ENCODE assay signal across 24 mouse cellular contexts in the genomic region with DNA sequence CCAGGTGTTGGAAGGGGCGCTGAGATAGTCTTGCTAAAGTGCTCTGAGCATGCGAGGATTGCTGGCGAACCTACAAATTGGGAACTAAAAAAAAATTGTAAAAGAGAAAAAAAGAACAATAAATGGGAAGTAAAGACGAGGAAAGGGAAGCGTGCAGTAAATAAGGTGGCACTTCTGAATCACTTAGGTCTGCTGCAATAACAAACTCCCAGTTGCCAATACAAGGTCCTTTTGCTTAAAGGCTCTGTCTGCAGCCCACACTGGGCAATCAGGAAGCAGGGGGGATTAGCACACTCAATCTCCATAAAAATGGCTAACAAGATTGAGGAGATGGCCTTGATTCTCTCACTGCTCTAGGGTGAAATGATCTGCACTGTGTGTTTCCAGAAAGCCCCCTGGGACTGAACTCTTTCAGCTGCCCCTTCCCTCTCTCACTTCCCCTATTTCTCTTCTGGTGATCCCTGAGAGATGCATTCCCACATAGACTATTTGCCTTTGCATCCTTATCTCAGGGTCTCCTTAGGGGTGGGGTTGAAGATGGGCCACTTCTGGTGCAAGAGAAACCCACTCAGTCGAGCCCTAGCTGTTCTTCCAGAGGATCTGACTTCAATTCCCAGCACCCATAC. TPM values are rescaled to one million over a fixed set of nuclear protein-coding genes. Genes with fewer than 3 reads are reported as not detected.
DNase-seq lines count a peak whose midpoint lies in the region; ATAC-seq and TF ChIP-seq lines count a peak whose summit lies in the region.
"Had no signal": no experiment of that assay in that cellular context is flagged by ENCODE, and none has a peak within 500 bp of the region (broad histone marks: within the 10 kb centered on the region; RNA-seq: fewer than 3 reads in every experiment).

No protein-coding gene starts in this region.

- peaks cover 0 to 13% of the 10 kb centered on the region in 2 experiments for H3K36me3 ChIP-seq in CH12.LX (replicated peaks in 1 of 2; ENCODE audit: control insufficient read depth in 1 of 2, insufficient read depth in 1 of 2, low read length in 1 of 2)
- no peaks in the 10 kb centered on the region for H3K36me3 ChIP-seq in forebrain, embryonic 14.5 days (ENCODE audit: control insufficient read depth, insufficient read depth, low read length)
- H3K36me3 ChIP-seq: forebrain, embryonic 10.5 days; hindbrain, embryonic 10.5 days; hindbrain, embryonic 13.5 days; intestine, embryonic 15.5 days had no signal

- no peak for TF ChIP-seq POLR2A in CH12.LX (IDR thresholded peaks at IDR 0.05; ENCODE audit: low read depth, low read length)

- H3K4me1 ChIP-seq in CH12.LX (ENCODE audit: control insufficient read depth in 1 of 2, insufficient read depth in 2 of 2): peaks cover 10 to 51% of the 10 kb centered on the region in 2 experiments; a peak in 3 of 4 replicates
- H3K4me1 ChIP-seq in forebrain, embryonic 14.5 days (ENCODE audit: control insufficient read depth, insufficient read depth, low read length): no peaks in the 10 kb centered on the region
- H3K4me1 ChIP-seq: forebrain, embryonic 10.5 days; forebrain, embryonic 13.5 days; hindbrain, embryonic 10.5 days; hindbrain, embryonic 13.5 days; intestine, embryonic 15.5 days had no signal

- dilution Hi-C loops in CH12.LX (cut with MboI; ENCODE audit: extremely low pct_ligation_motif_present, extremely low pct_unique_long_range_greater_than_20kb, low sequenced_read_pairs): no loop called here

- intact Hi-C loops in heart, postnatal 25 days (cut with DNase I): no loop called here
- intact Hi-C loops in left cerebral cortex, adult 2 months (cut with DNase I): no loop called here

- ATAC-seq in common myeloid progenitor, adult 5-6 weeks (replicated peaks; ENCODE audit: low read depth, poor library complexity, severe bottlenecking): peak; percentile 52
- ATAC-seq in megakaryocyte progenitor cell, adult 5-6 weeks (replicated peaks; ENCODE audit: poor library complexity): peak; percentile 63
- no peak for ATAC-seq in forebrain, embryonic 14.5 days
- ATAC-seq: CD4-positive, CD25-positive, alpha-beta regulatory T cell, adult 4 months; forebrain, embryonic 13.5 days; hindbrain, embryonic 16.5 days; intestine, embryonic 15.5 days had no signal

- H3K4me2 ChIP-seq in CH12.LX (ENCODE audit: insufficient read depth, low read depth, poor library complexity, severe bottlenecking): no peak overlapping the region
- no peak overlapping the region for H3K4me2 ChIP-seq in forebrain, embryonic 14.5 days (ENCODE audit: low read length)
- H3K4me2 ChIP-seq: forebrain, embryonic 13.5 days; heart, embryonic 11.5 days; hindbrain, embryonic 13.5 days; intestine, embryonic 15.5 days had no signal

- H3K27me3 ChIP-seq in CH12.LX (replicated peaks): no peaks in the 10 kb centered on the region
- no peaks in the 10 kb centered on the region for H3K27me3 ChIP-seq in forebrain, embryonic 14.5 days (replicated peaks; ENCODE audit: control insufficient read depth, insufficient read depth, low read length)
- H3K27me3 ChIP-seq: forebrain, embryonic 13.5 days; hindbrain, embryonic 13.5 days; intestine, embryonic 15.5 days had no signal

- H3K4me3 ChIP-seq in CH12.LX (replicated peaks in 1 of 3; ENCODE audit: low read depth in 2 of 3, low read length in 2 of 3, poor library complexity in 1 of 3): no peak overlapping the region
- no peak overlapping the region for H3K4me3 ChIP-seq in left cerebral cortex, adult 2 months
- H3K4me3 ChIP-seq in forebrain, embryonic 14.5 days (ENCODE audit: low read depth, low read length): no peak overlapping the region
- H3K4me3 ChIP-seq: forebrain, embryonic 10.5 days; forebrain, embryonic 13.5 days; hindbrain, embryonic 10.5 days; hindbrain, embryonic 13.5 days; intestine, embryonic 15.5 days had no signal

- TF ChIP-seq EP300 in CH12.LX (IDR thresholded peaks at IDR 0.05; ENCODE audit: low read length): peak; percentile 56; the same call in 1 of the 2 replicates

- DNase-seq in heart, adult 11 months: peak; percentile 46
- no peak for DNase-seq in heart, postnatal 25 days (ENCODE audit: low spot score)
- DNase-seq in CH12.LX (ENCODE audit: extremely low read depth): peak; percentile 41
- no peak for DNase-seq in left cerebral cortex, adult 2 months (ENCODE audit: extremely low spot score in 1 of 2, low spot score in 2 of 2)
- DNase-seq in left cerebral cortex, adult 11 months (ENCODE audit: low spot score): no peak
- no peak for DNase-seq in forebrain, embryonic 14.5 days (ENCODE audit: low spot score)
- DNase-seq: adrenal gland, postnatal 10 days; adrenal gland, postnatal 36 days; cerebellum, adult 11 months; cerebellum, adult 8-10 months; cerebellum, postnatal 10 days; cerebellum, postnatal 36 days; gastrocnemius, postnatal 25 days; heart, postnatal 36 days had no signal

- H3K9ac ChIP-seq in CH12.LX (ENCODE audit: insufficient read depth, low read depth): no peak overlapping the region
- no peak overlapping the region for H3K9ac ChIP-seq in forebrain, embryonic 14.5 days (ENCODE audit: low read length)
- H3K9ac ChIP-seq: forebrain, embryonic 13.5 days; hindbrain, embryonic 13.5 days; intestine, embryonic 15.5 days had no signal

- in situ Hi-C loops in CH12.LX (cut with MboI; ENCODE audit: low pct_ligation_motif_present, low pct_unique_long_range_greater_than_20kb, low sequenced_read_pairs): no loop called here

- no peak overlapping the region for H3K27ac ChIP-seq in CH12.LX (ENCODE audit: insufficient read depth, low read depth)
- H3K27ac ChIP-seq in left cerebral cortex, adult 2 months: no peak overlapping the region
- no peak overlapping the region for H3K27ac ChIP-seq in forebrain, embryonic 14.5 days (ENCODE audit: low read depth, low read length)
- H3K27ac ChIP-seq: forebrain, embryonic 10.5 days; forebrain, embryonic 13.5 days; hindbrain, embryonic 10.5 days; hindbrain, embryonic 13.5 days; intestine, embryonic 15.5 days had no signal

- TF ChIP-seq RAD21 in CH12.LX (IDR thresholded peaks at IDR 0.05; ENCODE audit: low read depth, low read length): no peak

- no peaks in the 10 kb centered on the region for H3K9me3 ChIP-seq in CH12.LX (replicated peaks; ENCODE audit: low read length)
- H3K9me3 ChIP-seq in forebrain, embryonic 14.5 days (replicated peaks; ENCODE audit: control insufficient read depth, low read length): no peaks in the 10 kb centered on the region
- H3K9me3 ChIP-seq: forebrain, embryonic 10.5 days; forebrain, embryonic 13.5 days; hindbrain, embryonic 10.5 days; hindbrain, embryonic 13.5 days; intestine, embryonic 15.5 days had no signal

- TF ChIP-seq CTCF in CH12.LX (conservative IDR thresholded peaks at IDR 0.05 in 1 of 2, IDR thresholded peaks at IDR 0.05 in 1 of 2; ENCODE audit: low read depth in 2 of 2, low read length in 2 of 2): no peak
- no peak for TF ChIP-seq CTCF in left cerebral cortex, adult 2 months (IDR thresholded peaks at IDR 0.05)

- 65% methylated on average over 6 of the region's 6 CpGs for WGBS in forebrain, embryonic 14.5 days

- H3K79me2 ChIP-seq in CH12.LX (replicated peaks; ENCODE audit: control insufficient read depth, extremely low read depth, insufficient read depth, poor library complexity, severe bottlenecking): no peaks in the 10 kb centered on the region

TF ChIP-seq in CH12.LX, 34 proteins besides CTCF, POLR2A, EP300 and RAD21:
- TF ChIP-seq MXI1 (IDR thresholded peaks at IDR 0.05; ENCODE audit: low read depth, low read length): no peak
- TF ChIP-seq ZNF384 (IDR thresholded peaks at IDR 0.05; ENCODE audit: low read depth, low read length): 0 out of 2 replicates have a peak, but pooled peaks have one; percentile 10
- TF ChIP-seq SIN3A (IDR thresholded peaks at IDR 0.05; ENCODE audit: low read length): no peak
- no peak for TF ChIP-seq RCOR1 (conservative IDR thresholded peaks at IDR 0.05; ENCODE audit: low read depth, low read length)
- TF ChIP-seq IRF4 (IDR thresholded peaks at IDR 0.05; ENCODE audit: low read depth, low read length): peak; percentile 51; the same call in 1 of the 2 replicates

RNA-seq across cellular contexts. Expression of a gene that starts 8.9 kb away (rescaled TPM):
- 10 to 100 TPM; 52.9 to 63.3 TPM for total RNA-seq in heart, postnatal 25 days (2021)
- total RNA-seq in CH12.LX (2012; rRNA removed) (0.42 and 1.1 TPM in 2 replicates), CH12.LX (2014; rRNA removed) (1.3 and 1.6 TPM in 2 replicates)
- 1.4 TPM in 2 replicates for polyA plus RNA-seq in CH12.LX (2012; ENCODE audit: insufficient read length, low read depth)
- 0.69 TPM in 1 of 2 replicates, not detected in the other for total RNA-seq in common myeloid progenitor, adult 5-6 weeks (2017)
- 0.30 and 0.54 TPM in 2 replicates for total RNA-seq in megakaryocyte progenitor cell, adult 5-6 weeks (2015)
- 0.17 and 0.30 TPM in 2 replicates for total RNA-seq in megakaryocyte progenitor cell, adult 5-6 weeks (2017)
- 10 to 100 TPM; 17.0 to 24.1 TPM for total RNA-seq in left cerebral cortex, adult 2 months (2021)
- 1.7 and 2.7 TPM in 2 replicates for polyA plus RNA-seq in forebrain, embryonic 14.5 days (2014; fragmentation: Nextera tagmentation; extraction: Ambion mirVana)

Comparison
In these comparisons a context has a peak if more than half of its experiments do, and no peak if none do; other contexts are left out.
1. DNase-seq: peak in heart, adult 11 months (single experiment) and CH12.LX (single experiment); none in heart, postnatal 25 days (single experiment), left cerebral cortex, adult 2 months (0 of 2), left cerebral cortex, adult 11 months (single experiment) and forebrain, embryonic 14.5 days (single experiment).
2. RNA of a gene that starts 8.9 kb away (total RNA-seq): 52.9 to 63.3 TPM in heart, postnatal 25 days and 17.0 to 24.1 TPM in left cerebral cortex, adult 2 months; 0.42 to 1.6 TPM in CH12.LX, 0.69 TPM in common myeloid progenitor, adult 5-6 weeks and 0.17 to 0.54 TPM in megakaryocyte progenitor cell, adult 5-6 weeks; every median in the first group is over 4 times any median in the second.